8 mouse cellular contexts compared by ENCODE assay signal in genomic region chr11:3408997-3409732, GRCm38 (mm10). TPM values are rescaled to one million over a fixed set of nuclear protein-coding genes. Genes with fewer than 3 reads are reported as not detected.
A peak's percentile ranks its signal among the peaks of the same experiment; 100 is the strongest.
DNase-seq lines count a peak whose midpoint lies in the region; ATAC-seq lines count a peak whose summit lies in the region.

Gene Limk2 (minus strand): TSS chr11:3409189.

- H3K9me3 ChIP-seq in hindbrain, embryonic 11.5 days (ENCODE audit: control insufficient read depth, low read length): no peaks in the 10 kb centered on the region

- H3K27me3 ChIP-seq in hindbrain, embryonic 11.5 days (ENCODE audit: control insufficient read depth, insufficient read depth, low read length): no peaks in the 10 kb centered on the region; the same call in 1 of the 2 replicates

- peaks cover 3% of the 10 kb centered on the region; the same call in 1 of the 2 replicates for H3K4me1 ChIP-seq in hindbrain, embryonic 11.5 days (replicated peaks; ENCODE audit: control insufficient read depth, insufficient read depth, low read length)

- no peak within 1 kb of the TSS; the same call in 1 of the 2 replicates for H3K27ac ChIP-seq in hindbrain, embryonic 11.5 days (ENCODE audit: low read depth, low read length)

- DNase-seq in MN1 (ENCODE audit: low spot score): peak; percentile 98
- DNase-seq in cerebellum, adult 9-10 months: peak; percentile 91
- peak; percentile 46 to 88 for DNase-seq in frontal cortex, adult 2 months (ENCODE audit: extremely low spot score in 1 of 2, low spot score in 1 of 2)
- peak; percentile 91 for DNase-seq in hindbrain, embryonic 11.5 days (ENCODE audit: low spot score)
- peak; percentile 82 to 89 for DNase-seq in layer of hippocampus, postnatal 10 days (ENCODE audit: low spot score in 2 of 2)
- peak; percentile 94 for DNase-seq in lung, postnatal 10 days
- peak; percentile 94 for DNase-seq in ovary, postnatal 36 days (ENCODE audit: low spot score)
- peak; percentile 97 for DNase-seq in thymus, postnatal 25 days

- peak within 1 kb of the TSS; percentile 73 for H3K4me3 ChIP-seq in hindbrain, embryonic 11.5 days (ENCODE audit: low read depth, low read length)

- ATAC-seq in hindbrain, embryonic 11.5 days (ENCODE audit: low FRiP score): peak; percentile 93

- peak within 1 kb of the TSS; percentile 77 for H3K9ac ChIP-seq in hindbrain, embryonic 11.5 days (ENCODE audit: low read depth, low read length)

- 4% methylated on average over 43 of the region's 45 CpGs for WGBS in hindbrain, embryonic 11.5 days

- no peaks in the 10 kb centered on the region for H3K36me3 ChIP-seq in hindbrain, embryonic 11.5 days (ENCODE audit: control insufficient read depth, insufficient read depth, low read length)

- H3K4me2 ChIP-seq in hindbrain, embryonic 11.5 days (replicated peaks; ENCODE audit: low read depth, low read length): peak within 1 kb of the TSS; percentile 74

RNA-seq across cellular contexts. Expression of gene Limk2, which starts in this region (rescaled TPM):
- polyA plus RNA-seq in frontal cortex, adult 2 months (2012; rRNA removed): 179 TPM in 2 replicates
- polyA plus RNA-seq in hindbrain, embryonic 11.5 days (2014; fragmentation: Nextera tagmentation; extraction: Ambion mirVana): 74.8 and 75.0 TPM in 2 replicates
- total RNA-seq in layer of hippocampus, postnatal 10 days (2021): 100 to 1,000 TPM; 108 to 126 TPM
